Mouse (Mus musculus) heart, adult 2 months (tissue): ENCODE data around the gene Zfp14.

ENCODE experiments used
- CTCF ChIP-seq: fragments of 200-600 bp; IDR thresholded peaks from 2 replicates; pipeline ENCODE4 v1.8.1; 2022; ENCODE audit warnings: antibody characterized with exemption, mild to moderate bottlenecking, moderate library complexity
- EP300 ChIP-seq: fragments of 200-500 bp; IDR thresholded peaks from 2 replicates; pipeline ENCODE4 v1.6.1; 2011; ENCODE audit warnings: low read depth, low read length, control low read depth; ENCODE audit not compliant: insufficient read depth
- POLR2A ChIP-seq: fragments of 200-500 bp; IDR thresholded peaks from 2 replicates; pipeline ENCODE4 v1.6.1; 2011; ENCODE audit warnings: mild to moderate bottlenecking, low read depth, low read length, control low read depth; ENCODE audit not compliant: insufficient read depth

- TF ChIP-seq EP300 (no peak), CTCF (no peak), POLR2A (no peak)
Observed at GRCm38 (mm10) chr7:30053591-30053990, 2.4 kb upstream of the Zfp14 start.
